Mouse (Mus musculus) mouse embryonic stem cell (cell line): ENCODE data around the gene Eif3i.

Source experiments
- in situ Hi-C, 2 experiments: fragments of 300-500 bp; cut with MboI; formaldehyde crosslinking; loops; 1 replicate in 1 of 2; 3 replicates in 1 of 2; pipeline ENCODE4 v1.14.3; 2019 to 2020; ENCODE audit warnings: low sequenced_read_pairs in 2 of 2, low pct_unique_long_range_greater_than_20kb in 1 of 2, mixed read lengths in 1 of 2; ENCODE audit not compliant: unreplicated experiment in 1 of 2

The Eif3i gene

DNA sequence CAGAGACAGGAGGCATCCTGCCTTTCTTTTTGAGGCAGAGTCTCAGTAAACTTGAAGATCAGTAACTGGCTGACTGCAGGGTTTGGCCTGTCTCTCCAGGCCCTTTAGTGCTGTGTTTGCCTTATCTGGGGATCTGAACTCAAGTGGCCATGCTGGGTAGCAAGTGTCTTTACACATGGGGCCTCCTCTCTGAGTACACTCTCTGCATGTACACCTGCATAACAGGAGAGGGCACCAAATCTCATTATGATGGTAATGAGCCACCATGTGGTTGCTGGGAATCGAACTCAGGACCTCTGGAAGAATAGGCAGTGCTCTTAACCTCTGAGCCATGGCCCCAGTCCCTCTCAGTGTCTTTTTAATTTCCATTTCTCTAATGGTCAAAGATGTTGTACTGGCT is 18.2 kb downstream of the Eif3i start:
- in situ Hi-C loops = no loop called here

DNA sequence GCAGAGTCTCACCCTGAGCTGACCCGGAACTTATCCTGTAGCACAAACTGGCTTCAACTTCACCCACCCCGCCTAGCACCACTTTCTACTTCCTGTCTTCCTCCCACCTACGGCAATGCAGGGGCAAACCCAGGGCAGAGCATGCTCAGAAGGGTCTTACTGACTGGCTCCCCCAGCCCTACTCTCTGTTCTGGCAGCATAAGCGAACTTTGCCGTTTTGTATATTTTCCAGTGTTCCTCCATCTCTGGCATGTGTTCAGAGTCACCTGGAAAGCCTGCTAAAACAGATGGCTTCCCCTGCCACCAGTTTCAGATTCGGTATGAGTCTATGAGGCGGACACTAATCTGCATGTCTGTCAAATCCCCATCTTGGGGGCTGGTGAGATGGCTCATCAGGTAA is 20.1 kb downstream of the Eif3i start:
- in situ Hi-C loops = no loop called here

GRCm38 (mm10) chr4:129578466-129578865 is 22.0 kb downstream of the Eif3i start, which contains the start of gene Fam167b:
TSS of gene Fam167b (minus strand) at chr4:129578549.
- in situ Hi-C loops = no loop called here

DNA sequence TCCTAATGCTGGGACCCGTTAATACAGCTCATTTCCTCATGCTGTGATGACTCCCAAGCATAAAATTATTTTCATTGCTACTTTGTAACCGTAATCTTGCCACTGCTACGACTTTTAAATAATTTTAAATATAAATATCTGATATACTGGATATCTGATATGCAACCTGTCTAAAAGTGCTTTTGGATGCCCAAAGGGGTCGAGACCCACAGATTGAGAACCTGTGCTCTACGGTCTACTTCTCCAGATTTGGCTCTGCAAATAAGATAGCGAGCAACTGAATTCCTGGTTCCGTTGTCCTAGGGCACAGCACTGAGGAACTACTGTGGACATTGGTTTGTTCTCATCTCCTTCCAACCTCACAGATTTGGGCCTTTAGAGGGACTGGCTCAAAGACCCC is 22.8 kb downstream of the Eif3i start:
- in situ Hi-C loops = no loop called here

GRCm38 (mm10) chr4:129576863-129577491 is 23.5 kb downstream of the Eif3i start:
- in situ Hi-C loops = no loop called here

DNA sequence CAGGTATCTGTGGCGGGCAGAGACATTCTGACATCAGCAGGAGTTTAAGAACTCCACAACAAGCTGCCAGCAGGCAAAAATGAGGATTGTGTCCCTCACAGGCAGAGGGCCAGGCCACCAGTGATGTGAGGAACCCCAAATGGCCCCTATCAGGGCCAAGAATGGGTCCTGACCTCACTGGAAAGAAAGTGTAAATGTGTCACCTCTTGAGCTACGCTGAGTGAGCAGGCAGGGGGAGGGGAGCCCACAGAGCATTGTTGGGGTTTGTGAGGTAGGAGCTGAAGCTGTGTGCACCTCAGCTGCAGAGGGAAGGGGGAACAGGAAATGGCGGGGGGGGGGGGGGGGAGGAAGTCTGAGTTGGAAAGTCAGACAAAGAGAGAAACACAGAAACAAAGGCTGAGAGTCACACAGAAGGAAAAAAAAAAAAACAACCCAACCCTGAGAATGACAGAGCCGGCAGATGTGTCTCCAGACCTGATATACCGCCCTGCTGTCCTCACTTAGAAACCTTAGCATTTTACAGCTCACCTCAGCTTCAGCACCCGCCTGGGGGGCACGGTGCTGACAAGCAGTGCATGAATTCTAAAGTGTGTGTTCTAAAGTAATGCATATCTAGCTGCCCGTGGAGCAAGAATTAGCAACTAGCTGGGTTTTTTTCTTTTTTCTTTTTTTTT is 25.1 kb downstream of the Eif3i start:
- in situ Hi-C loops = no loop called here

- in situ Hi-C loops = no loop called here
Observed at GRCm38 (mm10) chr4:129573430-129573829, 27.0 kb downstream of the Eif3i start, which contains the start of gene Lck. TSS of gene Lck (minus strand) at chr4:129573641.

DNA sequence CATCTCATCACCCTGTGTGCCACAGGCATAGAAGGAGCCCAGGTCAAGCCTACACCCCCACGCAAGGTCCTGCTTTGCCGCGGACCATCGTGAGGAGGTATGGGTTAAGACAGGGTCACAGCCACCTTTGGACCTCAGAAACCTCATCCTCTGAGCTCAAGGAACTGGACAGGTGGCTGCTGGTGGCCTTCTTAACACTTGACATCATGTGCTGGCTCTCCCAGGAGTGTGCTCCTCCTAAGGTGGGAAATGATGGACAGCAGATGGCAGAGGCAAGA is 27.4 kb downstream of the Eif3i start:
- in situ Hi-C loops = no loop called here

DNA sequence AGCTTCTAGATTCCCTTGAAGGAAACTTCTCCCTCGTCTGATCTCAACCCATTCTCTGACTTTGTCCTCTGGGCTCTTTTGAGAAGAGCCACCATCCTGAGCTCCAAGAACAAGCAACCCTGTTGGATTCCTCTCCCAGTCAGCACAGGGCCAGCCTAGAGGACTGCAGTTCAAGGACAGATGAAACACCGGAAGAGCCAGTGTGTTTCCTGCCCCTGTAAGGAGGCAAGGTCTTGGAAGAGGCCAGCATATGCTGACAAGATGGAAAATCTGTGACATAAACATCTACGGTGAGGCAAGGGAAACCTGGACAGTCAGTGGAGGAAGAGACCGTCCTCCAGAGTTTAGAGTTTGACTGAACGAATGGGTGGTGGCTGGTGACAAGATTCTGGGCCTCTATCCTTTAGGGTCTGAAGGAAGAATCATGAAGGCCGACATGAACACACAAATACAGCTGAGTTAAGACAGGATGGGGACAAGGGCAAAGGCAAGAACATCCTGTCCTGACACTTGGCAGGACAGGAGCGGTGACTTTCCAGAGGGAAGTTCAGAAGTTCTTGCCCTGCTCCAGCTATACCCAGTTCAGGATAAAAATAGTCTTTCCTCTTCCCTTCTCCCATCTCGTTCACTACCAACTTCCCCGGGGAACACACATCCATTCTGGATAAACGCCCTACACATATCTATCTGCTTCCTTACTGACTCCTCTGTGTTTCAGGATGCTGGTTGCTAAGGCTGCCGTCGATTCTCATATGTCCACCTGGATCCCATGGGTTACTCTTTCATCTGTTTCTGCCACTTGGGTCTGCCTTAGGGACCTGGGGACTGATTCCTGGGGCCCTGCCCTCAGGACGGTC is 28.0 kb downstream of the Eif3i start:
- in situ Hi-C loops = no loop called here

GRCm38 (mm10) chr4:129571551-129572084 is 28.8 kb downstream of the Eif3i start:
- in situ Hi-C loops = no loop called here

- in situ Hi-C loops = no loop called here
Observed at GRCm38 (mm10) chr4:129570028-129570427, 30.4 kb downstream of the Eif3i start.

- in situ Hi-C loops = no loop called here
Observed at GRCm38 (mm10) chr4:129568366-129568765, 32.1 kb downstream of the Eif3i start.

GRCm38 (mm10) chr4:129565139-129565538 is 35.3 kb downstream of the Eif3i start:
- in situ Hi-C loops = no loop called here

GRCm38 (mm10) chr4:129563718-129564117 is 36.7 kb downstream of the Eif3i start:
- in situ Hi-C loops = no loop called here

- in situ Hi-C loops = no loop called here
Observed at GRCm38 (mm10) chr4:129561184-129561583, 39.3 kb downstream of the Eif3i start.

GRCm38 (mm10) chr4:129558321-129558955 is 42.0 kb downstream of the Eif3i start:
- in situ Hi-C loops = no loop called here

GRCm38 (mm10) chr4:129557256-129557808 is 43.1 kb downstream of the Eif3i start:
- in situ Hi-C loops = no loop called here

DNA sequence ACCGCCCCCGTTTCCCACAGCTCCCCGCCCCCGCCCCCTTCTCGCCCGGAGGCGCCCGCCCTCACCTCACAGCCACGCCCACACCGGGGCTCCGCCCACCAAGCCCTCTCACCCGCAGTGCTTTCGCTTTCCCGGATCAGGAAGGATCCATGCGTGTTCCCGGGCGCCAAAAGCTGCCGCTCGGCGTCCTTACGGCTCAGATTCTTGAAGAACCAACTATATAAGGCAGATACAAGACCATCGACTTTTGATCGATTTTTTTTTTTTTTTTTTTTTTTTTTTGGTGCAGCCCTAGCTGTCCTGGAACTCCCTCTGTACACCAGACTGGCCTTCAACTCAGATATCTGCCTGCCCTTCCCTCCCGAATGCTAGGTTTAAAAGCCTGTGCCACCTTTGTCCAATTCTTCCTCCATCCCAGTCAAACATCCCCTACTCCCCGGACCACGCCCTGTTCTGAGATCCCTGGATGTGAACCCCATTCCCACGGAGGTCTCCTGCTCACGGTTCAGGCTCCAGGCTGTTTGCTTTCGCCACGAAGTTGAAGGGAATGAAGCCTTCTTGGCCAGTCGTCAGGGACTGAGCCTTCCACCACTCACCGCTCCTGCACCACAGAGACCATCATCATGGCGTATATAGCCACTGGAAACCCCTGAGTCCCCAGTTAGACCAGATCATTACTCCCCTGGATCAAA is 43.8 kb downstream of the Eif3i start:
- in situ Hi-C loops = no loop called here
